Mouse (Mus musculus): ENCODE measurements around the gene Zbtb32. TPM values are rescaled to one million over a fixed set of nuclear protein-coding genes. Genes with fewer than 3 reads are reported as not detected.

The Zbtb32 gene
- total and polyA plus RNA-seq, 3 experiments, result 173 to 183 (median 178) TPM

DNA sequence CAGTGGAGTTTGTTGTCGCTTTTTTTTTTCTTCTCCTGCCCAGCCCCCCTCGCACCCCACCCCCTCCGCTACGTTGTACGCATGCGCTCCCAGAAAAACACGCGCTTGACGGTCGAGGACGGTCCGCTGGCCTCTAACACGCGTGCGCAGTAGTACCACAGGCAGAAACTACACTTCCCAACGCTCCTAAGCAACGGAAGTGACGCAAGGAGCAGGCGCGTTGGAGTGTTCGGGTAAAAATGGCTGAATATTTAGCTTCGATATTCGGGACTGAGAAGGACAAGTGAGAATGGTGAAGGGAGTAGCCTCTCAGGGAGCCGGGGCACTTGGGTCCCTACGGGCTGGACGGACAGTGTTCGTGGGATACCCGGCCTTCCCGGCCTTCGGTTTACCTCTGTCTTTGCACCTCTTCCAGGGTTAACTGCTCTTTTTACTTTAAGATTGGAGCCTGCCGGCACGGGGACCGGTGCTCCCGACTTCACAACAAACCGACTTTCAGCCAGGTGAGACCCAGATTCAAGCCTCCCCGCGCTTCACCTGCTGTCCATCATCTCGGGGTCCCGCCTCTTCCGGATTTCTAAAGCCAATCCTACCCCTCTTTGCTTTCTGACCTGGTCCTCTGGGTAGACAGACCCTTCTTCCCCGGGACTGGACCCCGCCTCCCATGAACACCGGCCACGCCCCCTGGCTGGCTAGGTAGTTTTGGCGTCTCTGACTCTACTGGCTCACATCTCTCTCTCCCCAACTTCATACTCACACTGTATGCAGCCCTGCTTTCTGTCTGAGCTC is 35.4 kb downstream of the Zbtb32 start, which contains the start of the genes U2af1l4, Gm49396 and Psenen:
Gene U2af1l4 (plus strand): TSS at position 185 of the 789 bp plus-strand sequence.
Gene Gm49396 (plus strand): TSS at position 228 of the 789 bp plus-strand sequence.
Gene Psenen (minus strand): TSS at position 511 of the 789 bp plus-strand sequence.
- no peaks in the 10 kb centered on the region for H3K9me3 ChIP-seq (replicated peaks; ENCODE audit: low read length)
- dilution Hi-C loops (cut with MboI; ENCODE audit: extremely low pct_ligation_motif_present, extremely low pct_unique_long_range_greater_than_20kb, low sequenced_read_pairs) (no loop called here), in situ Hi-C loops (cut with MboI; ENCODE audit: low pct_ligation_motif_present, low pct_unique_long_range_greater_than_20kb, low sequenced_read_pairs) (no loop called here)
- peak within 1 kb of the TSS; percentile 85 to 100 (median 90) for H3K4me3 ChIP-seq (replicated peaks in 1 of 3; ENCODE audit: low read depth in 2 of 3, low read length in 2 of 3, poor library complexity in 1 of 3)
- peak within 1 kb of the TSS; percentile 99 for H3K9ac ChIP-seq (ENCODE audit: insufficient read depth, low read depth)
- peaks cover 7 to 28% of the 10 kb centered on the region in 2 experiments; a peak in 3 of 4 replicates for H3K4me1 ChIP-seq (ENCODE audit: control insufficient read depth in 1 of 2, insufficient read depth in 2 of 2)
- peak; percentile 99 for DNase-seq (ENCODE audit: extremely low read depth)
- H3K36me3 ChIP-seq (replicated peaks in 1 of 2; ENCODE audit: control insufficient read depth in 1 of 2, insufficient read depth in 1 of 2, low read length in 1 of 2), result peaks cover 28 to 47% of the 10 kb centered on the region in 2 experiments
- TF ChIP-seq MAZ (IDR thresholded peaks at IDR 0.05; ENCODE audit: low read depth, low read length) (peak; percentile 60; the same call in 1 of the 2 replicates), HCFC1 (IDR thresholded peaks at IDR 0.05; ENCODE audit: low read depth, low read length) (peak; percentile 96), TBP (conservative IDR thresholded peaks at IDR 0.05; ENCODE audit: low read depth, low read length) (peak; percentile 72; the same call in 1 of the 2 replicates), JUND (conservative IDR thresholded peaks at IDR 0.05; ENCODE audit: low read depth, low read length) (no peak; the same call in 1 of the 2 replicates), MEF2A (IDR thresholded peaks at IDR 0.05; ENCODE audit: borderline replicate concordance, low read depth, low read length) (peak; percentile 68), JUN (IDR thresholded peaks at IDR 0.05; ENCODE audit: insufficient read depth, low read depth, low read length) (no peak), RAD21 (IDR thresholded peaks at IDR 0.05; ENCODE audit: low read depth, low read length) (no peak), BHLHE40 (IDR thresholded peaks at IDR 0.05; ENCODE audit: low read depth, low read length) (peak; percentile 77; the same call in 1 of the 2 replicates), SIN3A (IDR thresholded peaks at IDR 0.05; ENCODE audit: low read length) (peak; percentile 89; the same call in 1 of the 2 replicates), MXI1 (IDR thresholded peaks at IDR 0.05; ENCODE audit: low read depth, low read length) (peak; percentile 80), CHD1 (IDR thresholded peaks at IDR 0.05; ENCODE audit: low read depth, low read length) (no peak), GABPA (IDR thresholded peaks at IDR 0.05; ENCODE audit: insufficient replicate concordance, low read depth, low read length) (peak; percentile 64; the same call in 1 of the 2 replicates), ELF1 (IDR thresholded peaks at IDR 0.05; ENCODE audit: low read depth, low read length) (peak; percentile 69), CHD2 (IDR thresholded peaks at IDR 0.05; ENCODE audit: low read length) (peak; percentile 98), MAFK (IDR thresholded peaks at IDR 0.05; ENCODE audit: insufficient replicate concordance, low read length) (no peak), PAX5 (IDR thresholded peaks at IDR 0.05; ENCODE audit: low read length) (no peak), SMC3 (IDR thresholded peaks at IDR 0.05; ENCODE audit: low read depth, low read length) (no peak), EP300 (IDR thresholded peaks at IDR 0.05; ENCODE audit: low read length) (no peak), UBTF (IDR thresholded peaks at IDR 0.05; ENCODE audit: low read depth, low read length) (no peak), USF2 (conservative IDR thresholded peaks at IDR 0.05; ENCODE audit: low read depth, low read length) (no peak), ZC3H11A (IDR thresholded peaks at IDR 0.05; ENCODE audit: low read depth, low read length) (no peak), USF1 (IDR thresholded peaks at IDR 0.05; ENCODE audit: low read depth, low read length) (no peak), ZMIZ1 (IDR thresholded peaks at IDR 0.05; ENCODE audit: low read depth, low read length) (0 out of 2 replicates have a peak, but pooled peaks have one; percentile 51), POLR2AphosphoS2 (IDR thresholded peaks at IDR 0.05; ENCODE audit: low read depth, low read length) (no peak; the same call in 1 of the 2 replicates), RCOR1 (conservative IDR thresholded peaks at IDR 0.05; ENCODE audit: low read depth, low read length) (no peak), ZNF384 (IDR thresholded peaks at IDR 0.05; ENCODE audit: low read depth, low read length) (peak; percentile 94), KAT2A (IDR thresholded peaks at IDR 0.05; ENCODE audit: insufficient replicate concordance, low read length) (peak; percentile 98; the same call in 1 of the 2 replicates), E2F4 (IDR thresholded peaks at IDR 0.05; ENCODE audit: insufficient replicate concordance, low read depth, low read length) (peak; percentile 29; the same call in 1 of the 2 replicates), NRF1 (IDR thresholded peaks at IDR 0.05; ENCODE audit: low read depth, low read length) (peak; percentile 90), TCF12 (IDR thresholded peaks at IDR 0.05; ENCODE audit: low read depth, low read length) (peak; percentile 69), MYC (IDR thresholded peaks at IDR 0.05; ENCODE audit: low read depth, low read length) (peak; percentile 89), MAX (IDR thresholded peaks at IDR 0.05; ENCODE audit: low read length) (peak; percentile 93), POLR2A (IDR thresholded peaks at IDR 0.05; ENCODE audit: low read depth, low read length) (peak; percentile 60), NELFE (IDR thresholded peaks at IDR 0.05; ENCODE audit: low read depth, low read length) (no peak), ZKSCAN1 (IDR thresholded peaks at IDR 0.05; ENCODE audit: borderline replicate concordance, low read depth, low read length) (no peak), CTCF (conservative IDR thresholded peaks at IDR 0.05 in 1 of 2, IDR thresholded peaks at IDR 0.05 in 1 of 2; ENCODE audit: low read depth in 2 of 2, low read length in 2 of 2) (no peak), ETS1 (conservative IDR thresholded peaks at IDR 0.05; ENCODE audit: low read depth, low read length) (0 out of 2 replicates have a peak, but pooled peaks have one; percentile 24), IRF4 (IDR thresholded peaks at IDR 0.05; ENCODE audit: low read depth, low read length) (0 out of 2 replicates have a peak, but pooled peaks have one; percentile 42)
- H3K4me2 ChIP-seq (ENCODE audit: insufficient read depth, low read depth, poor library complexity, severe bottlenecking), result peak within 1 kb of the TSS; percentile 77
- H3K27ac ChIP-seq (ENCODE audit: insufficient read depth, low read depth), result peak within 1 kb of the TSS; percentile 81
- H3K79me2 ChIP-seq (replicated peaks; ENCODE audit: control insufficient read depth, extremely low read depth, insufficient read depth, poor library complexity, severe bottlenecking), result peaks cover 22% of the 10 kb centered on the region
- no peaks in the 10 kb centered on the region for H3K27me3 ChIP-seq (replicated peaks)

Data from CH12.LX (cell line).